Mouse (Mus musculus) lung, embryonic 14.5 days (tissue): ENCODE data around the gene ccdc198. TPM values are rescaled to one million over a fixed set of nuclear protein-coding genes. Genes with fewer than 3 reads are reported as not detected.

Source experiments
- ATAC-seq: fragments of 200-750 bp; cut with Nextera tagmentation; 2 replicates; pipeline ENCODE4 v1.8.0; 2017; ENCODE audit warnings: mild to moderate bottlenecking, moderate TSS enrichment, moderate library complexity; ENCODE audit not compliant: insufficient read depth
- DNase-seq: peaks from one replicate; pipeline ENCODE4 v3.0.0-alpha.2; 2015
- H3K27ac ChIP-seq: fragments of 300-500 bp; sonication (generic); 2 replicates; pipeline ENCODE4 v1.5.1; 2014; ENCODE audit warnings: low read depth, mild to moderate bottlenecking, moderate library complexity
- H3K27me3 ChIP-seq: fragments of 300-500 bp; sonication (generic); 2 replicates; pipeline ENCODE4 v1.6.1; 2014; ENCODE audit warnings: low read length, control low read depth; ENCODE audit not compliant: insufficient read depth
- H3K36me3 ChIP-seq: fragments of 300-500 bp; sonication (generic); 2 replicates; pipeline ENCODE4 v1.6.1; 2014; ENCODE audit warnings: control low read depth; ENCODE audit not compliant: insufficient read depth
- H3K4me1 ChIP-seq: fragments of 300-500 bp; sonication (generic); 2 replicates; pipeline ENCODE4 v1.6.1; 2014; ENCODE audit warnings: antibody characterized with exemption, control low read depth; ENCODE audit not compliant: insufficient read depth
- H3K4me2 ChIP-seq: fragments of 300-500 bp; sonication (generic); 2 replicates; pipeline ENCODE4 v1.6.1; 2014; ENCODE audit warnings: mild to moderate bottlenecking
- H3K4me3 ChIP-seq: fragments of 300-500 bp; sonication (generic); 2 replicates; pipeline ENCODE4 v1.5.1; 2014; ENCODE audit warnings: low read depth, low read length
- H3K9ac ChIP-seq: fragments of 300-500 bp; sonication (generic); 2 replicates; pipeline ENCODE4 v1.6.1; 2014
- H3K9me3 ChIP-seq: fragments of 300-500 bp; sonication (generic); 2 replicates; pipeline ENCODE4 v1.6.1; 2016; ENCODE audit warnings: low read depth, low read length, control low read depth
- CTCF ChIP-seq: IDR thresholded peaks from 2 replicates; pipeline ENCODE4 v1.5.1; 2016; ENCODE audit warnings: antibody characterized with exemption, low read depth
- WGBS: fragments of 180-500 bp; shearing (Covaris S2); extraction: QIAGEN DNeasy Blood & Tissue Kit; methylation state at CpG from one replicate; pipeline ENCODE4 v1.1.7; 2014; 5-methylcytosine and 5-hydroxymethylcytosine counted together
- polyA plus RNA-seq: library from polyadenylated mRNA; unstranded; fragments of >200 nt; fragmentation: Nextera tagmentation; extraction: Ambion mirVana; gene quantifications from 2 replicates; pipeline ENCODE4 v1.2.1, GENCODE M21; 2014

The ccdc198 gene
- polyA plus RNA-seq, 1 experiment from 2014 or later = 12.3 TPM

DNA sequence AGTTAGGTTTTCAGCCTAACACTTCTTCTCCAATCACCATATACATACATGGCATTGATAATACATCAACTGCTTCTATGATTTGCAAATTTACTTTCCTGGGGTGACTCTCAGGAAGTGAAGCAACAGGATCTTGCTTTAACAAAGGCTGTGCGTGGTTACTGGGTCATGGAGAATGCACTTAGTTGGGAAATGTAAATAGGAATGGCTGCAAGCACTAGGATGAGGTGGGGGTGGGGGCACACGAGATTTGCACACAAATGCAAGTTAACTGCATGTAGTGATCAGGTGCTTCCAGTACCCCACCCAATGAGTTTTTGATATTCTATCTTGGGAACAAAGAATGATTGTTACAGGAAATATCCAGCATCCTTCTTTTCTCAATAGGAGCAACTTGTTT is 30.1 kb upstream of the ccdc198 start:
- H3K36me3 ChIP-seq = no peaks in the 10 kb centered on the region
- 26% methylated on average over 2 of the region's 2 CpGs for WGBS
- no peak for TF ChIP-seq CTCF
- H3K27me3 ChIP-seq = no peaks in the 10 kb centered on the region
- ATAC-seq (no peak), DNase-seq (no peak)
- H3K4me2 ChIP-seq = no peak overlapping the region
- no peak overlapping the region for H3K4me3 ChIP-seq
- H3K4me1 ChIP-seq = no peaks in the 10 kb centered on the region
- no peaks in the 10 kb centered on the region for H3K9me3 ChIP-seq
- no peak overlapping the region for H3K9ac ChIP-seq
- H3K27ac ChIP-seq = no peak overlapping the region

DNA sequence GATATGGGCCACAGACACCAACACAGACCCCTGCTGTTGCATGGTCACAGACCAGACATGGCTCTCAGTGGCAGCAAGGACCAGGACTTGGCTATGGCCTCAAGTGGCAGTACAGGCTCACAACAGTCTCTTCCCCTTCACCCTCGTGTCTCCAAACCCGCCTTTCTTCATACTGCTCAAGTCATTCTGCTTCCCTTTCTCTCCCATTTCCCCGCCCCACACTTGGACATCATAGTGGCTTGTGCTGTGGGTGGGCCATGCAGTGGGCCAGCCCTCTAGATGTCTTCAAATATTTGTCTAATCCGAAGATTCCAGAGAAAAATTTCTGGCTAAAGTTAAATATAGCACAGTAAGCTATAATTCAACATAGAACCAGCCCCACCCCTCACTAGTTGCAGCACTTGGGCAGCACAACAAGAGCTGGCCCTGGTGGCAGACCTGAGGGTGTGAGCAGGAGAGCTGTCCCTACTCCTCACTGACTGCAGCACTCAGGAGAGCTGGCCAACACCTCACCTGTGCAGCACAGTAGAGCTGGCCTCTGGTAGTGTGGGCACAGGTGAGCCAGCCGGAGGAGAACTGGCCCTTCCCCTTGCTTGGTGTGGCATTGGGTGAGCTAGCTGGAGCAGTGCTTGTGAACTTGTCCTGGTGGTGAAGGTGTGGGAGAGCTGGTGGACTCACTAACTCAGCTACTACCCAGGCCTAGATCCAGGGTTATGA is 20.2 kb upstream of the ccdc198 start:
- Histone ChIP-seq H3K27me3 (no peaks in the 10 kb centered on the region), H3K27ac (no peak overlapping the region), H3K4me2 (no peak overlapping the region), H3K4me1 (no peaks in the 10 kb centered on the region), H3K9ac (no peak overlapping the region), H3K36me3 (no peaks in the 10 kb centered on the region), H3K4me3 (no peak overlapping the region), H3K9me3 (no peaks in the 10 kb centered on the region)
- no peak for TF ChIP-seq CTCF
- WGBS = 61% methylated on average over 5 of the region's 5 CpGs
- 0 out of 2 replicates have a peak, but pooled peaks have one; percentile 24 for ATAC-seq
- DNase-seq = no peak

DNA sequence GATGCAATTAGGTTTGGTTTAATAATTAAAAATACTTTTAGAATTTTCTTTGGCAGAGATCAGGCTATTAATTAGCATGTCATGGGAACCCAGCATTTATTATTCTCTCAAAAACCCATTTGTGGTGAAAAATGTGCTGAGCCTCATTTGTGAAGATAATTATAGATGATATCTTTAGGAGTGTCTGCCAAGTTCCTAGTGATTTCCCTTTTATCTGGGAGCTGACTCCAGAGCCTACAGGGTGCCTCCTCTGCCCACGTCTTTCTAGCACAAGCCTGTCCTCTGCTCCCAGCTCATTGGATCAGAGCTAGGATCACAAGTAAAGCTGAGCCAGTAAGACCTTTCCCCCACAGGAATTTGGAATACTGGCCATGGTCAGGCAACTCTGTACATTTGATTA is 3.8 kb downstream of the ccdc198 start:
- no peak for ATAC-seq
- H3K27ac ChIP-seq = no peak overlapping the region
- no peaks in the 10 kb centered on the region for H3K4me1 ChIP-seq
- no peak overlapping the region for H3K9ac ChIP-seq
- H3K36me3 ChIP-seq = no peaks in the 10 kb centered on the region
- no peaks in the 10 kb centered on the region for H3K27me3 ChIP-seq
- H3K4me2 ChIP-seq = no peak overlapping the region
- WGBS = 20% methylated on average over 1 of the region's 1 CpGs
- no peak for DNase-seq
- no peak for TF ChIP-seq CTCF
- H3K9me3 ChIP-seq = no peaks in the 10 kb centered on the region
- H3K4me3 ChIP-seq = no peak overlapping the region

- 31% methylated on average over 11 of the region's 11 CpGs for WGBS
- no peak overlapping the region for H3K27ac ChIP-seq
- no peaks in the 10 kb centered on the region for H3K36me3 ChIP-seq
- peak; percentile 87 for TF ChIP-seq CTCF
- H3K27me3 ChIP-seq = no peaks in the 10 kb centered on the region
- ATAC-seq (peak; percentile 75; the same call in 1 of the 2 replicates), DNase-seq (peak; percentile 83)
- H3K4me3 ChIP-seq = no peak overlapping the region
- H3K4me2 ChIP-seq = no peak overlapping the region
- no peaks in the 10 kb centered on the region for H3K4me1 ChIP-seq
- no peak overlapping the region for H3K9ac ChIP-seq
- no peaks in the 10 kb centered on the region for H3K9me3 ChIP-seq
Measured at GRCm38 (mm10) chr14:49238206-49238605, 7.1 kb downstream of the ccdc198 start.

GRCm38 (mm10) chr14:49234788-49235515 is 10.3 kb downstream of the ccdc198 start:
- no peak for ATAC-seq
- peaks cover 3% of the 10 kb centered on the region; the same call in 1 of the 2 replicates for H3K4me1 ChIP-seq
- no peak overlapping the region for H3K4me2 ChIP-seq
- peak; percentile 79 for TF ChIP-seq CTCF
- H3K9ac ChIP-seq = no peak overlapping the region
- H3K9me3 ChIP-seq = no peaks in the 10 kb centered on the region
- peak; percentile 83 for DNase-seq
- H3K4me3 ChIP-seq = no peak overlapping the region
- H3K36me3 ChIP-seq = no peaks in the 10 kb centered on the region
- H3K27me3 ChIP-seq = no peaks in the 10 kb centered on the region
- H3K27ac ChIP-seq = no peak overlapping the region
- 41% methylated on average over 9 of the region's 9 CpGs for WGBS

DNA sequence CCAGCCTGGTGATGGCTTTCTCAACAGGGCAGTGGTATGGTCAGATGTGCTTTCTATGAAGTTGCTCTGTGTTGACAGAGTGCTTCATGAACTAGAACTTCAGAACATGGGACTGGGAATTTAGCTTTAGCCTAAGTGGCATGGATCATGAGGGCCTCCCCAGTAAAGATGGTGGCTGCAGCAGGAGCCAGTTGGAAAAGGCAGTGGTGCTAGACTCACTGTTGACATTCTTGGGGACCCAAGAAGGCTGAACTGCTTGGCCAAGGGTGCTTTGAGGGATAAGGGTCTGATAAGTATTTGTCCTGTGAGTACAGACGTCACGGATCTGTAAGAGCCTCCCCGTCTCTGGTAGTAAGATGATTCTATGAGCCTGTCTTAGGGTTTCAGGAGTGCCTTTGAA is 13.4 kb downstream of the ccdc198 start:
- DNase-seq = no peak
- H3K27ac ChIP-seq = no peak overlapping the region
- H3K4me2 ChIP-seq = no peak overlapping the region
- ATAC-seq = no peak
- H3K36me3 ChIP-seq = no peaks in the 10 kb centered on the region
- H3K9ac ChIP-seq = no peak overlapping the region
- H3K27me3 ChIP-seq = no peaks in the 10 kb centered on the region
- H3K9me3 ChIP-seq = no peaks in the 10 kb centered on the region
- TF ChIP-seq CTCF = no peak
- peaks cover 3% of the 10 kb centered on the region; the same call in 1 of the 2 replicates for H3K4me1 ChIP-seq
- WGBS = 55% methylated on average over 3 of the region's 3 CpGs
- H3K4me3 ChIP-seq = no peak overlapping the region

DNA sequence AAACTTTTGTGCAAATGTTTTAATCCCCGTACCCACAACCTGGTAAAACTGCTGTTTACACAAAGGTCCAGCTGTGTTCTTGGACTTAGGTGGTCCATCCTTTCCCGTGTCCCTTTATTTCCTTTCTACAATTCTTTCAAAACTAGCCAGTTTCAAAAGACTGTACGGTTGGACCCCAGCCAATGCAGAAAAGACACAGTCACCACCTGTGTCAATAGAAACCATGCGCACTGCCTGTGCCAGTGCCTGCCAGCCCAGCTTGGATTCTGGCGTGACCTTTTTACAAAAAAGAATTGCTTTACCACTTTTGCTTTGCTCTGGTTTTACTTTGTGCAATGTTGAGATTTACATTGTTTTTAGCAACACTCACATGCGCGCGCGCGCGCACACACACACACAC is 18.3 kb downstream of the ccdc198 start:
- Histone ChIP-seq H3K4me2 (no peak overlapping the region), H3K4me1 (no peaks in the 10 kb centered on the region), H3K4me3 (no peak overlapping the region), H3K27me3 (no peaks in the 10 kb centered on the region), H3K9ac (no peak overlapping the region), H3K27ac (0 out of 2 replicates have a peak overlapping the region, but pooled peaks have one; percentile 12), H3K36me3 (no peaks in the 10 kb centered on the region), H3K9me3 (no peaks in the 10 kb centered on the region)
- no peak for TF ChIP-seq CTCF
- WGBS = 72% methylated on average over 11 of the region's 11 CpGs
- ATAC-seq (peak; percentile 80), DNase-seq (peak; percentile 70)
